Mouse (Mus musculus) bone marrow, adult 2 months (tissue): ENCODE measurements around the gene Pafah1b2. TPM values are rescaled to one million over a fixed set of nuclear protein-coding genes. Genes with fewer than 3 reads are reported as not detected.

Experiments used
- H3K27ac ChIP-seq: fragments of 200-500 bp; 2 replicates; pipeline ENCODE4 v1.5.1; 2012; ENCODE audit warnings: low read depth, mild to moderate bottlenecking, control low read depth, inconsistent platforms, low read length; ENCODE audit not compliant: control insufficient read depth, poor library complexity, insufficient read depth
- H3K4me1 ChIP-seq: fragments of 200-500 bp; 2 replicates; pipeline ENCODE4 v1.6.1; 2011; ENCODE audit warnings: low read length; ENCODE audit not compliant: control insufficient read depth, insufficient read depth
- H3K4me3 ChIP-seq: fragments of 200-500 bp; replicated peaks from 2 replicates; pipeline ENCODE3; 2011; ENCODE audit warnings: mild to moderate bottlenecking, low read depth, low read length, control low read depth; ENCODE audit not compliant: control insufficient read depth
- CTCF ChIP-seq: fragments of 200-500 bp; IDR thresholded peaks from 2 replicates; pipeline ENCODE4 v1.5.1; 2011; ENCODE audit warnings: low read length, control low read depth; ENCODE audit not compliant: control insufficient read depth, insufficient read depth
- POLR2A ChIP-seq: fragments of 200-500 bp; IDR thresholded peaks from 2 replicates; pipeline ENCODE4 v1.6.1; 2011; ENCODE audit warnings: low read depth, mild to moderate bottlenecking, control low read depth, low read length, borderline replicate concordance; ENCODE audit not compliant: control insufficient read depth
- WGBS: fragments of 180-500 bp; shearing (Covaris S2); methylation state at CpG from one replicate; pipeline ENCODE4 v1.1.7; 2018; 5-methylcytosine and 5-hydroxymethylcytosine counted together
- polyA plus RNA-seq: library from polyadenylated mRNA; stranded (reverse); fragments of >200 nt; gene quantifications from 2 replicates; pipeline ENCODE4 v1.2.4, GENCODE M21; 2011; ENCODE audit warnings: low replicate concordance; ENCODE audit not compliant: missing spikeins, insufficient read depth, insufficient read length

Gene Pafah1b2
- polyA plus RNA-seq, 1 experiment: 14.6 TPM

DNA sequence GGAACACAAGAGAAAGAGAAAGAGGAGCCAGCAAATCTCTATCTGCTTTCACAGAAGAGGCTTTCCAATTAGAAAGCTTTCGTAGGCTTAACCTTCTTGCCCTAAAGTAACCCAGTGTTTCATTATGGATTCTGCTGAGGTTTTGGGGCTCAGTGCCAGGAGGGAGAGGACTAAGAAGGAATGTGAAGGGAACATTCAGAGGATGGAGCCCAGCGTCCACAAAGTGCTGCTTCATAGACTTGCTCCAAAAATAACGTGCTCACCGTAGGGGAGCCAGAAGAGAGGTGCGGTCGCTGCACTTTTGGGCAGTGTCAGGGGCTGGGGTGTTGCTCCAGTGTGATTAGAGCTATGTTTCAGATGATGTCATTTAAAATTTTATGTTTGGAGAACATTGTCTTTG is 19.7 kb upstream of the Pafah1b2 start:
- TF ChIP-seq POLR2A (no peak), CTCF (no peak)
- peaks cover 3% of the 10 kb centered on the region; the same call in 1 of the 2 replicates for H3K4me1 ChIP-seq
- WGBS: 84% methylated on average over 6 of the region's 6 CpGs
- H3K4me3 ChIP-seq: no peak overlapping the region
- H3K27ac ChIP-seq: no peak overlapping the region

- 81% methylated on average over 6 of the region's 6 CpGs for WGBS
- Histone ChIP-seq H3K4me1 (peaks cover 4% of the 10 kb centered on the region; the same call in 1 of the 2 replicates), H3K4me3 (no peak overlapping the region), H3K27ac (no peak overlapping the region)
- TF ChIP-seq POLR2A (no peak), CTCF (no peak)
Observed at GRCm38 (mm10) chr9:46030968-46031367, 18.5 kb upstream of the Pafah1b2 start.

DNA sequence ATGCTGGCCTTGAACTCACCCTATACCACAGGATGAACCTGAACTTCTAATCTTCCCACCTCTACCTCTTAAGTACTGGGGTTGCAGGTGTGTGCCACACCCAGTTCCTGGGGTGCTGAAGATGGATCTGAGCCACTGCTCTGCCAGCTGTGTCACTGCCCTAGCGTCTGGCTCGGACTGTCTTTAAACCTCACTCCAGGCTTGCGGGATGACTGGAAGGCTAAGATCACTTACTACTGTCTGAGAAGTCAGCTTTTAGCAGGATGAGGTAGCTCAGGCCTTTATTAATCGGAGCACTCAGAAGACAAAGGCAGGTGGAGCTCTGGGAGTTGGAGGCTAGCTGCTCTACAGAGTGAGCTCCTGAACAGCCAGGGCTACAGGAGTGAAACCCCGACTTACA is 17.7 kb upstream of the Pafah1b2 start:
- 80% methylated on average over 5 of the region's 5 CpGs for whole genome bisulfite sequencing
- Histone ChIP-seq H3K27ac (no peak overlapping the region), H3K4me3 (no peak overlapping the region), H3K4me1 (peaks cover 4% of the 10 kb centered on the region; the same call in 1 of the 2 replicates)
- no peak for TF ChIP-seq CTCF
- TF ChIP-seq POLR2A: no peak

DNA sequence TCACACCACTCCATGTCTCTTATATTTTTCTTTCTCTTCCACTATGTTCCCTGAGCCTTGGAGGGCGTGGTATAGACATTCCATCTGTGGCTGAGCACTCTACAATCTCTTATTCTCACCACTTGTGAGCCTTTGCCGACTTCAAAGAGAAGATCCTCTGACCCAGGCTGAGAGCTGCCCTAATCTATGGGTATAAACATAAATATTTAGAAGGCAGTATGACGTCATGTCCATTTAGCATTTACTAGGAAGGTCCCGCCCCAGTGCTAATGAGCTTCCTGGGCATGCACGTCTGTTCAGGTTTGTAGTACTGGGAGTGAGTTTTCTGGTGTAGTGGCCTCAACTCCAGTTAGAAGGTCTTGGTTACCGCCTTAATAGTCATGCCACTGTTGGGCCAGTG is 17.0 kb upstream of the Pafah1b2 start:
- 74% methylated on average over 6 of the region's 6 CpGs for WGBS
- TF ChIP-seq CTCF (no peak), POLR2A (no peak)
- peaks cover 4% of the 10 kb centered on the region; the same call in 1 of the 2 replicates for H3K4me1 ChIP-seq
- H3K27ac ChIP-seq: no peak overlapping the region
- no peak overlapping the region for H3K4me3 ChIP-seq

GRCm38 (mm10) chr9:46027994-46028393 is 15.5 kb upstream of the Pafah1b2 start:
- TF ChIP-seq CTCF (no peak), POLR2A (no peak)
- H3K4me1 ChIP-seq: peaks cover 1% of the 10 kb centered on the region; the same call in 1 of the 2 replicates
- no peak overlapping the region for H3K27ac ChIP-seq
- 19% methylated on average over 8 of the region's 8 CpGs for WGBS
- H3K4me3 ChIP-seq: no peak overlapping the region

GRCm38 (mm10) chr9:46026058-46026849 is 13.8 kb upstream of the Pafah1b2 start:
- Histone ChIP-seq H3K27ac (no peak overlapping the region), H3K4me3 (no peak overlapping the region), H3K4me1 (peaks cover 1% of the 10 kb centered on the region; the same call in 1 of the 2 replicates)
- 44% methylated on average over 9 of the region's 9 CpGs for WGBS
- TF ChIP-seq POLR2A (no peak), CTCF (no peak)

DNA sequence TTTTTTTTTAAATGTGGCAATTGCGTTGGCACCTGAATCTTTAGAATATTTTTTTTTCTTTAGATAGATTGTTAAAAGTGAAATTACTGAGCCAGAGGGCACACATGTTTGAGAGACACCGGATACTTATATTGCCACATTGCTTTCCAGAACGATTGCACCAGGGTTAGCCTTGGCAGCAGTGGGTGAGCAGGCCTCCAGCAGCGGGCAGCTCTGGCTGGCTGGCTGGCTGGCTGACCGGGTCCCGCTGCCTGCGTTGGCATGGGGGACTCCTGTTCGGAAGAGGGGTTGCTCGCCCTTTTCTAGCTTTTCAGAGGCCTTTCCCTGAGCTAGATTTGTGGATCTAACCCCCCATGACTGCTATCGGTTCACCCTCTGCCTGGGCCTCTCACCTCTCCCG is 11.1 kb upstream of the Pafah1b2 start:
- TF ChIP-seq POLR2A (no peak), CTCF (no peak)
- Histone ChIP-seq H3K4me3 (no peak overlapping the region), H3K4me1 (peaks cover 1% of the 10 kb centered on the region; the same call in 1 of the 2 replicates), H3K27ac (peak overlapping the region; percentile 39; the same call in 1 of the 2 replicates)
- WGBS: 59% methylated on average over 11 of the region's 11 CpGs

GRCm38 (mm10) chr9:46019975-46020374 is 7.5 kb upstream of the Pafah1b2 start:
- Histone ChIP-seq H3K4me1 (no peaks in the 10 kb centered on the region; the same call in 1 of the 2 replicates), H3K27ac (no peak overlapping the region), H3K4me3 (no peak overlapping the region)
- 89% methylated on average over 6 of the region's 6 CpGs for WGBS
- TF ChIP-seq CTCF: no peak
- no peak for TF ChIP-seq POLR2A
